Mouse (Mus musculus) cerebellum, adult 18-20 months (tissue): ENCODE data around the gene Dram1.

Experiments
- DNase-seq, 2 experiments: peaks; one replicate each; pipeline ENCODE4 v3.0.0; 2021

Dram1 gene

GRCm38 (mm10) chr10:88346454-88347245 lies 32.2 kb downstream of the Dram1 start:
- no peak for DNase-seq

- no peak for DNase-seq
Observed at GRCm38 (mm10) chr10:88345899-88346401, 32.9 kb downstream of the Dram1 start.

GRCm38 (mm10) chr10:88341368-88341767 lies 37.5 kb downstream of the Dram1 start:
- DNase-seq = no peak

- DNase-seq = no peak
Observed at GRCm38 (mm10) chr10:88340660-88341059, 38.2 kb downstream of the Dram1 start.

- DNase-seq = peak in 1 of 2 experiments; percentile 4
Observed at GRCm38 (mm10) chr10:88330695-88331094, 48.2 kb downstream of the Dram1 start.

- no peak for DNase-seq
Observed at GRCm38 (mm10) chr10:88328056-88328450, 50.8 kb downstream of the Dram1 start.

- DNase-seq = peak; percentile 67 to 81
Observed at GRCm38 (mm10) chr10:88327160-88328055, 51.5 kb downstream of the Dram1 start.

GRCm38 (mm10) chr10:88321739-88322138 lies 57.1 kb downstream of the Dram1 start:
- DNase-seq = no peak

GRCm38 (mm10) chr10:88320714-88321416 lies 58.0 kb downstream of the Dram1 start:
- no peak for DNase-seq

GRCm38 (mm10) chr10:88318179-88318578 lies 60.7 kb downstream of the Dram1 start:
- DNase-seq = no peak

GRCm38 (mm10) chr10:88317151-88317550 lies 61.7 kb downstream of the Dram1 start:
- no peak for DNase-seq

GRCm38 (mm10) chr10:88314841-88315240 lies 64.0 kb downstream of the Dram1 start:
- DNase-seq = no peak

GRCm38 (mm10) chr10:88309851-88310250 lies 69.0 kb downstream of the Dram1 start:
- DNase-seq = no peak

- DNase-seq = no peak
Observed at GRCm38 (mm10) chr10:88306235-88306634, 72.6 kb downstream of the Dram1 start.

- DNase-seq = peak; percentile 33 to 47
Observed at GRCm38 (mm10) chr10:88304302-88304701, 74.6 kb downstream of the Dram1 start.

- no peak for DNase-seq
Observed at GRCm38 (mm10) chr10:88303079-88303478, 75.8 kb downstream of the Dram1 start.

- DNase-seq = no peak
Observed at GRCm38 (mm10) chr10:88301802-88302470, 76.9 kb downstream of the Dram1 start.

GRCm38 (mm10) chr10:88296991-88297390 lies 81.9 kb downstream of the Dram1 start:
- no peak for DNase-seq

- no peak for DNase-seq
Observed at GRCm38 (mm10) chr10:88295091-88295490, 83.8 kb downstream of the Dram1 start.

GRCm38 (mm10) chr10:88288061-88288460 lies 90.8 kb downstream of the Dram1 start:
- DNase-seq = no peak

- no peak for DNase-seq
Observed at GRCm38 (mm10) chr10:88287261-88287660, 91.6 kb downstream of the Dram1 start.

GRCm38 (mm10) chr10:88284343-88284990 lies 94.4 kb downstream of the Dram1 start:
- DNase-seq = no peak
